Mouse (Mus musculus): ENCODE measurements at regions not wholly inside any gene's neighbourhood (a gene's known extent, or its start where the extent isn't known, plus 50 kb on each side); places are given as distances from the start of the nearest gene placed in this dataset.

- TF ChIP-seq CTCF (IDR thresholded peaks at IDR 0.05; ENCODE audit: low read depth) (no peak), EP300 (optimal IDR thresholded peaks at IDR 0.05) (no peak)
Observed at GRCm38 (mm10) chr19:37494806-37495205, 55.4 kb upstream of the Exoc6 start.

All from stomach, postnatal 0 days (tissue).